Mouse (Mus musculus): Measurements from ENCODE around the gene Ubac1. TPM values are rescaled to one million over a fixed set of nuclear protein-coding genes. Genes with fewer than 3 reads are reported as not detected.
A peak's percentile ranks its signal among the peaks of the same experiment; 100 is the strongest.

The Ubac1 gene
- polyA plus RNA-seq, 1 experiment, result 95.7 TPM

DNA sequence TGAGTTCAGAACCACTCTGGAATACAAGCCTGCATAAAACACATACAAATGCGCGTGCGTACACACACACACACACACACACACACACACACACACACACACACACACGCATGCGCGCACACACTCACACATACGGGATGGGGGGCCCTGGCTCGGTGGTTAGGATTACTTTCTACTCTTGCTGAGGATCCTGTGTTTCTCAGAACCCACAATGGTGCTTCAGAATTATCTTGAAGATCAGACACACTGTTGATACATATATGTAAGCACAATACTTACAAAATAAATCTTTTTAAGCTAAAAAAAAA is 665 bp upstream of the Ubac1 start:
- TF ChIP-seq CTCF (IDR thresholded peaks at IDR 0.05; ENCODE audit: borderline replicate concordance, extremely low read depth, insufficient read depth, insufficient read length) (no peak), POLR2A (IDR thresholded peaks at IDR 0.05; ENCODE audit: borderline replicate concordance, extremely low read depth, insufficient read depth, insufficient read length, poor library complexity, severe bottlenecking) (no peak)
- no peak for DNase-seq (ENCODE audit: low read depth)

DNA sequence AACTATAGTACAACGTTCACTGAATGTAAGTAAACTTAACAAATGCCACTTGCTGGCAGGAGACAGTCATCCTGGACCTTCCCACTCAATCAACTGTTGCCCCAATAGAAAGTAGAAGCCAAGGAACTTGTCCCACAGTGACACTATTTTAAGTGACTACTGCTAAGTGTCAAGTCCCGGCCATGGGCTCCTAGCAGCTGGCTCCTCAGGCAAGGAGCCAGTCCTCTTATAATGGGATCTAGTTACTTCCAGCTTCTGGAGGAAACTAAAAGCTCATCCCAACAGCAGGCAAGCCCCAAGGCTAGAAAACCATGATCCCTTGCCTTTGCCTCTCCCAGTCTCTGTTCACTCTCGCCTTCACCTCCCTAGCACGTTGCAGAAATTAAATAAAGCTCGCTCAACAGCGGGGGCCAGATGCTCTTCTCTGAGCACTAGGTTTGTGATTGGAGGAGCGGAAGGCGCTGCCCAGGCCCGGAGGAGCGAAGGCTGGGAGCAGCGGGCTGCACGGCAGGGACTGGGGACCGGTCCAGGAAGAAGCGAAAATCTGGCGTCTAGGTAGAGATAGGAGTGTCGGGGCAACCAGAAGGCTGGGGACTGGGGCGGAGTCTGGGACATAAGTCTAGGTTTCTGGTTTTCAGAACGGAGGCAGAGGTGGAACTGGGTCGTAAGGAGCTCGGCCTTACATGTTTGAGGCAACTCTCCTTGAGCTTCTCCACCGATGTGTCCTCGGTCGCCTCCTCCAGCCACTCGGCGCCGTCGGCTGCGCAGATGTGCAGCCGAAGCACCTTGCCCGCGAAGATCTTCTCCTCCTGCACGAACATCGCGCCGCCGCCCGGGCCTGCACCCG is 610 bp downstream of the Ubac1 start:
- no peak for DNase-seq (ENCODE audit: low read depth)
- TF ChIP-seq CTCF (IDR thresholded peaks at IDR 0.05; ENCODE audit: borderline replicate concordance, extremely low read depth, insufficient read depth, insufficient read length) (no peak), POLR2A (IDR thresholded peaks at IDR 0.05; ENCODE audit: borderline replicate concordance, extremely low read depth, insufficient read depth, insufficient read length, poor library complexity, severe bottlenecking) (no peak)

DNA sequence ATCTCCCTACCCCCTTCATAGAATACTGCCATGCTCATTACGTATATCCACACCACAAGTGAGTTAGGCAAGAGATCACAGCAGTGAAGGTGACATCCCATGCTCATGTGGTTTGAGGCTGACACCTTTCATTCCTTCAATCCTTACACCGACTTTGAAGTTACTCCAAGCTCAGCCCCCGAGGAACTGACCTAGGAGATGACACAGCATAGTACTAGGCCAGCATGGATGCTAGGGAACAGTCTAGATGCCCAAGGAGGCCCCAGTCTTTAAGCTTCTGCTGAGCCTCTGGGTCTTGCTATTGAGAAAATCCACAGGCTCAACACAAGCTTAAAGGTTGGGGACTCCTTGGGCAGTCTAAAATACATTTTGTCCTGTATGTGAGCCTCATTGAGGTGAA is 1.6 kb downstream of the Ubac1 start:
- no peak for DNase-seq (ENCODE audit: low read depth)
- TF ChIP-seq CTCF (IDR thresholded peaks at IDR 0.05; ENCODE audit: borderline replicate concordance, extremely low read depth, insufficient read depth, insufficient read length) (no peak), POLR2A (IDR thresholded peaks at IDR 0.05; ENCODE audit: borderline replicate concordance, extremely low read depth, insufficient read depth, insufficient read length, poor library complexity, severe bottlenecking) (no peak)

GRCm38 (mm10) chr2:26017326-26017725 is 4.2 kb downstream of the Ubac1 start:
- TF ChIP-seq CTCF (IDR thresholded peaks at IDR 0.05; ENCODE audit: borderline replicate concordance, extremely low read depth, insufficient read depth, insufficient read length), result no peak
- no peak for TF ChIP-seq POLR2A (IDR thresholded peaks at IDR 0.05; ENCODE audit: borderline replicate concordance, extremely low read depth, insufficient read depth, insufficient read length, poor library complexity, severe bottlenecking)
- no peak for DNase-seq (ENCODE audit: low read depth)

GRCm38 (mm10) chr2:26013674-26014073 is 7.9 kb downstream of the Ubac1 start:
- no peak for TF ChIP-seq CTCF (IDR thresholded peaks at IDR 0.05; ENCODE audit: borderline replicate concordance, extremely low read depth, insufficient read depth, insufficient read length)
- no peak for TF ChIP-seq POLR2A (IDR thresholded peaks at IDR 0.05; ENCODE audit: borderline replicate concordance, extremely low read depth, insufficient read depth, insufficient read length, poor library complexity, severe bottlenecking)
- DNase-seq (ENCODE audit: low read depth), result no peak

DNA sequence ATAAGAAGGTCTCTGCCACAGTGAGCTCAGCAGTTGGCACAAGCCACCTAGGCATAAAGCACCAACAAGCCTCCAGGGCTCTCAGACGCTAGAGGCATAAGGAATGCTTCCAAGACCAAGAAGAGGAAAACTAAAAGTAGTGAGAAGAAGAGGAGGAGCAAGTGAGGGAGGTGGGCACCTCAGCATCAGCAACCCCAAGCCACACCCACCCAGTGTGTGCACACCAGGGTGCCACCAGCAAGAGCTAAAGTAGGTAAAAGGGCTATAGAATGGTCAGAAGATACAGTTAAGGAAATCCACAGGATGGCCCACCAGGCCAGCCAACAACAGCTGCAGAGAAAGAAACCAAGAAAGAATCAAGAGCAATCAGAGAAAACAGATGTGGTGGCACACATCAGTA is 10.1 kb downstream of the Ubac1 start:
- no peak for DNase-seq (ENCODE audit: low read depth)
- TF ChIP-seq CTCF (IDR thresholded peaks at IDR 0.05; ENCODE audit: borderline replicate concordance, extremely low read depth, insufficient read depth, insufficient read length) (no peak), POLR2A (IDR thresholded peaks at IDR 0.05; ENCODE audit: borderline replicate concordance, extremely low read depth, insufficient read depth, insufficient read length, poor library complexity, severe bottlenecking) (no peak)

GRCm38 (mm10) chr2:26002001-26002400 is 19.5 kb downstream of the Ubac1 start:
- no peak for TF ChIP-seq CTCF (IDR thresholded peaks at IDR 0.05; ENCODE audit: borderline replicate concordance, extremely low read depth, insufficient read depth, insufficient read length)
- peak; percentile 19 for DNase-seq (ENCODE audit: low read depth)

DNA sequence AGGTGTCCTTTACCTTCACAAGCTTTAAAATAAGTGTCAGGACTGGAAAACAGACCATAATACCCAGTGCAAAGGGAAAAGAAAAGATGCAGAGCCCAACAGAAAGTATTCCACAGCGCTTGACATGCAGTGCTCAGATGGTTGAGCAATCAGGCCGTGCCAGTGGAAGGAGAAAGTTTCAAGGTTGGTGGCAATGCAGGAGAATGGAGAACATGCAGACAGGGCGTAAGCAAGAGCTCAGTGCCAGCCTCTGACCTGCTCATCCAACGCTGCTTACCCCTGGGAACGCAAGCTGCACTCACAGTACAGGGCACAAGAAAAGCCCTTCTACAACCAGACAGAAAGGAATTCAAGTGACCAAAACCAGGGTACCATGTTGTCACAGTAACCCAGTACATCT is 20.4 kb downstream of the Ubac1 start:
- no peak for TF ChIP-seq POLR2A (IDR thresholded peaks at IDR 0.05; ENCODE audit: borderline replicate concordance, extremely low read depth, insufficient read depth, insufficient read length, poor library complexity, severe bottlenecking)
- no peak for TF ChIP-seq CTCF (IDR thresholded peaks at IDR 0.05; ENCODE audit: borderline replicate concordance, extremely low read depth, insufficient read depth, insufficient read length)
- DNase-seq (ENCODE audit: low read depth), result no peak

GRCm38 (mm10) chr2:25997716-25998115 is 23.8 kb downstream of the Ubac1 start:
- DNase-seq (ENCODE audit: low read depth), result no peak
- TF ChIP-seq CTCF (IDR thresholded peaks at IDR 0.05; ENCODE audit: borderline replicate concordance, extremely low read depth, insufficient read depth, insufficient read length) (no peak), POLR2A (IDR thresholded peaks at IDR 0.05; ENCODE audit: borderline replicate concordance, extremely low read depth, insufficient read depth, insufficient read length, poor library complexity, severe bottlenecking) (no peak)

- no peak for TF ChIP-seq POLR2A (IDR thresholded peaks at IDR 0.05; ENCODE audit: borderline replicate concordance, extremely low read depth, insufficient read depth, insufficient read length, poor library complexity, severe bottlenecking)
- no peak for TF ChIP-seq CTCF (IDR thresholded peaks at IDR 0.05; ENCODE audit: borderline replicate concordance, extremely low read depth, insufficient read depth, insufficient read length)
- no peak for DNase-seq (ENCODE audit: low read depth)
Measured at GRCm38 (mm10) chr2:25994791-25995190, 26.8 kb downstream of the Ubac1 start.

DNA sequence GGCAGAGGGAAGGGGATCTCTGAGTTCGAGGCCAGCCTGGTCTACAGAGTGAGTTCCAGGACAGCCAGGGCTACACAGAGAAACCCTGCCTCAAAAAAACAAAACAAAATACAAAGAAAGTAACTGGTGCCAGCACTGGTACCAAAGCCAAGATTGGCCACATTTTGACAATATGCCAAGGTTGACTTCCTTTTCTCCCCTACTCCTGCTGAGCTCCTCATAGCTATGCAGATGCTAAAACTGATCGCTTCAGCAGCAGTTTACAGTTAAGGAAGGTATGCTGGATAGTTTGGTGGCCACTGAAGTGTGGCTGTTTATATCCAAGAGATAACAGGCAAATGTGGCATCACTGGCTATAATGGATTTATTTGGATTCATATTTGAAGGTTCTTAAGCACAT is 29.3 kb downstream of the Ubac1 start:
- no peak for DNase-seq (ENCODE audit: low read depth)
- TF ChIP-seq POLR2A (IDR thresholded peaks at IDR 0.05; ENCODE audit: borderline replicate concordance, extremely low read depth, insufficient read depth, insufficient read length, poor library complexity, severe bottlenecking) (no peak), CTCF (IDR thresholded peaks at IDR 0.05; ENCODE audit: borderline replicate concordance, extremely low read depth, insufficient read depth, insufficient read length) (no peak)

DNA sequence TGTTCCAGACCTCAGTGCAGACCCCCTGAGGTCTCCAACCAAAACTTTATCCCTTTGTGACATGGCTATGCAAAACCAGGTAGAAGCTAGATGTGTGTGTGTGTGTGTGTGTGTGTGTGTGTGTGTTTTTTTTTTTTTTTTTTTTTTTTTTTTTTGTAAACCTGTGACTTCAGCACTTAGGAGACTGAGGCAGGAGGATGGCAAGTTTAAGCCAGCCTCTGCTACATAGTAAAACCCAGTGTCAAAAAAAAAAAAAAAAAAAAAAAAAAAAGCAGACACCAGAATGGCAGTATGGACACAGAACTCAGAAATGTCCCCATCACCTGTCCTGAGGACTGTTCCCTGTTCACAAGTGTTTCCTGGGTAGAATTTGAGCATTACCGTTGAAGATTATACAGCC is 31.9 kb downstream of the Ubac1 start:
- no peak for TF ChIP-seq POLR2A (IDR thresholded peaks at IDR 0.05; ENCODE audit: borderline replicate concordance, extremely low read depth, insufficient read depth, insufficient read length, poor library complexity, severe bottlenecking)
- TF ChIP-seq CTCF (IDR thresholded peaks at IDR 0.05; ENCODE audit: borderline replicate concordance, extremely low read depth, insufficient read depth, insufficient read length), result no peak
- DNase-seq (ENCODE audit: low read depth), result no peak

All from brain, embryonic 14.5 days (tissue).